Mouse (Mus musculus) CD4-positive, CD25-positive, alpha-beta regulatory T cell, adult 4 months (primary cell): ENCODE measurements around the gene Efhc1. TPM values are rescaled to one million over a fixed set of nuclear protein-coding genes. Genes with fewer than 3 reads are reported as not detected.

Experiments
- ATAC-seq: one replicate; pipeline ENCODE4 v1.8.0; 2017
- polyA plus RNA-seq, 2 experiments: library from polyadenylated mRNA; unstranded; fragments of 100-300 nt; shearing (Covaris generic); gene quantifications; one replicate each; pipeline ENCODE4 v1.2.1; 2017

The Efhc1 gene
- polyA plus RNA-seq, 2 experiments from 2014 or later = 0.54 to 1.2 TPM

GRCm38 (mm10) chr1:20951799-20952198 is 373 bp downstream of the Efhc1 start:
- peak; percentile 25 for ATAC-seq

GRCm38 (mm10) chr1:20954876-20955275 is 3.5 kb downstream of the Efhc1 start:
- ATAC-seq = no peak

DNA sequence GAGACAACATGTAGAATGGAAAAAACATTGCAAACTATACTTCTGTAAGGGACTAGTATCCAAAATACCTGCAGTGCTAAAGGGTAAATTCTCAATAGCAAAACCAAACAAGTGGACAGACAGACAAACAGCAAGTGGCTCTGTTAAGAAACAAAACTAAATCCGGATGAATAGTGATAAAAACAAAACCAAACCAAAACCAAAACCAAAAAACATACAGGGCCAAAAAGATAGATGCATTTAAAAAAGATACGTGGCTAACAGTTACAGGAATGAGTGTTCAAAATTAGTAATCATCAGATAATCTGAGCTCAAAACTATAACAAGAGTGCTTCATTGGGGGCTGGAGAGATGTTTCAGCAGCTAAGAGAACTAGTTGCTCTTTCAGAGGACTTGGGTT is 18.2 kb downstream of the Efhc1 start:
- ATAC-seq = peak; percentile 74

GRCm38 (mm10) chr1:20973389-20973788 is 22.0 kb downstream of the Efhc1 start:
- no peak for ATAC-seq

DNA sequence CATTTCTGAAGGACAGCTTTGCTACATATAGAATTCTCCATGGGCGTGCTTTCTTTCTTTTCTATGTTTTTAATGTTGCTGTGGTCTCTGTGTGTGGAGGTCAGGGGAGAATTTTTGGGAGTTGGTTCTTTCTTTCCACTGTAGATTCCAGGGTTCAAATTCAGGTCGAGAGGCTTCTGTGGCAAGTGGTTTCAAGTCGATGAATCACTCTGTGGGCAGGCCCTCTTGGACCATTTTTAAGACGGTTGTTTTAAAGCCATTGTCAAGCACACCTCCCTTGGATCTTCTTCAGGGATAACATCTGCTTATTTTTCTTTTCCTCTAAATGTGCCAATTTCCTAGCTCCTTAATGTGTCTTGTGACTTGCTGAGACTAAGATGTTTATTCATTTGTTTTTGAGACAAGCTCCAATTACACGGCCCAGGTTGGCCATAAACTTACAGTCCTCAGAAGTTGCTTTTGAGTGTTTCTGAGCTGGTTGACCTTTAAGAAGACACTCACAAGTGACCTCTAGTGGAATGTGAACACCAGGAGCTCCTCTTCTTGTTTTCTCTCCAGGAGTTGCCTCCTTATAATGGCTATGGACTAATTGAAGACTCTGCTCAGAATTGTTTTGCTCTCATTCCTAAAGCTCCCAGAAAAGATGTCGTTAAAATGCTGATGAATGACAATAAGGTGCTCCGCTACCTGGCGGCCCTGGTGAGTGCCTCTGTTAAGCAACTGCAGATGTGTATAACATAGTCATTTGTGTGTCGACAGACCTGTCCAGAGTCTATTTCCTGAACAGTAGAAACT is 23.1 kb downstream of the Efhc1 start:
- ATAC-seq = no peak

DNA sequence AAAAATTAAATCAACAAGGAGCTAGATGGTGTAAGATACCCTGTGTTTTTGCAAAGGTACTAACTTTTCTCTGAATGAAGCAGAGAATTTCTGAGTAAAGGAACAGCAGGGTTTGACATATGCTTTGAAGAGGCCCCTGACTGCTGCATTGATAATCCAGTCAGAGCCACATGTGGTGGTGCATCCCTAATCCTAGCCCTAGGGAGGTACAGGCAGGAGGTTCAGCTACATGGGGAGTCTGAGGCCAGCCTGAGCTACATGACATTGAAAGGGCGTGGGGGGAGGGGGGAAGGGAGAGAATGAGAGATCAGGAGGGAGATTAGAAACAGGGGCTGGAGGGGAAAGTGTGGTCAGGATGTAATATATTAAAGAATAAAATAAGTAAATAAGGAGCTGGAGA is 29.1 kb downstream of the Efhc1 start:
- ATAC-seq = no peak

- peak; percentile 63 for ATAC-seq
These were observed 30.3 kb downstream of the Efhc1 start for GRCm38 (mm10) chr1:20981764-20982163.

DNA sequence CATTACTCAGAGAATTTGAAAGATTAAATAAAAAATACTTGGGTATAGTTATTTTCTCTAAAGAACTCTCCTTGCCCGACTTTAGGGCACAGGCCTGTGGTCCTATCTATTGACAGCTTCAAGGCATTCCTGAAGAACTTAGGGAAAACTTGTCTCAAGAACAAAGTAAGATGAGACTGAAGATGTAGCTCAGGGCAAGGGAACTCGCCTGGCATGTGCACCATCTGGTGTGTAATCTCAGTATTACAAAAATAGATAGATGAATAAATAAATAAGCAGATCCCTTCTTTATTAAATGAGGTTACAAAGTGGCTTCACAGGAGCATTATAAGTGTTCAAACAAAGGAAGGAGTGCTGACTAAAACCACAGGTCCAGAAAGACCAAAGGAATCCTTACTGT is 32.7 kb downstream of the Efhc1 start:
- ATAC-seq = no peak

DNA sequence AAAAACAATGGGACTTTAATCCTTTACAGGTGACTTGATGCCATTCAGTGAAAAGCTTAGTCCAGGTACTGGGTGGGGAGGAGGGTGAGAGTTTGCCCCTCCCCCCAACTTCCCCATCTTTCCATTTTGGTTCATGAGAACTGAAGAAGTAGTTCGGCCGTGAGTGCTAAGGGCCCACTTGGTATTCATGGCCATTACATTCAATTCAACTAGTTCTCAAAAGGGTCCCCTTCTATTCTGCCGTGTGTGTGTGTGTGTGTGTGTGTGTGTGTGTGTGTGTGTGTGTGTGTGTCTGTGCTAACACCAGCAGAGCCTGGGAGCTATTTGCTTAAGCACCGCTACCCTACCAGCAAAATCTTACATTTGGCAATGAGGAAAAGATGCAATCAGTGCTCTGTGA is 33.2 kb downstream of the Efhc1 start:
- ATAC-seq = no peak

DNA sequence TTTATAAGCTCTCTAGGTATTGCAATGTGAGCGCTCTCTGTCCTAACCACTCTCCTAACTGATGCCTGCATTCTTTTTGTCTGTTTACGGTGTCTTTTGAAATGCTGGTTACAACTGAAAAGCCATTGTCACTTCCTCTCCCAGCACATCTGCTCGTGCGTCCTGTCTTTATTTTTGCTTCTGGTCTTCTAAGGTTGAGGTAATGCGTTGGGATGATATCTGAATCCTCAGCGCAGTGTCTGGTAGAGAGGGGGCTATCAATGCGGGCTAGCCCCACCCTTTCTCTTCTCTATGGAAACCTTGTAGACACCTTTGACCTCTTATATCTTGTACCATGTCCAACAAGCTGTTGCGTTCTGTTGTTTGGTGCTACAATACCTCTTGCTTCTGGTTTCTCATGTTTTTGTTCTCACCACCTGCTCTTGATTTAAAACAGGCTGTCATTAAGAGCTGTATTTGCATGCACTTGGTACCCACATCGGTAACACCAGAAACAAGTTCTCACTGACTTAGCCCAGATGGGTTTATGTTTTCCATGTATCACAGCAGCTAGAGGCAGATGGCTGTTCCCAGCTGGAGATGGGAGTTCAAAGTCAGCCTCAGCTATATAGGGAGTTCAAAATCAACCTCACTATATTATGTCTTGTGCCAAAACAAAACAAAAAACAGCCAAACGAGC is 35.1 kb downstream of the Efhc1 start:
- ATAC-seq = no peak

- no peak for ATAC-seq
These were observed 38.1 kb downstream of the Efhc1 start for GRCm38 (mm10) chr1:20989461-20990083.

DNA sequence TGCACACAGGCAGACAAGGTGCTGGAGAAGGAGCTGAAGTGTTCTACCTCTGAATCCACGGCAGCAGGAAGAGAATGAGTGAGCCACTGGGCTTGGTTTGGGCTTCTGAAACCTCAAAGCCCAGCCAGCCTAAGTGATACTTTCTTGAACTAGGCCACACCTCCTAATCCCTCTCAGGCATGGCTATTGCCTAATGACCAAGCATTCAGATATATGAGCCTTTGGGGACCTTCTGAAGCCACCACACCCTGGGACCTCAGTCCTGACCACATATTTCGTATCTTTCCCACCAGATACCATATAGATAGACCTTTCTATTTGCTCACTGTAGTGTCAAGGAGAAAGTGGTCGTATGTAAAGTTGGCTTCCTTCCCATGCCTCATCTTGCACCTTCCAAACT is 42.3 kb downstream of the Efhc1 start:
- ATAC-seq = no peak

GRCm38 (mm10) chr1:20994338-20994737 is 42.9 kb downstream of the Efhc1 start:
- no peak for ATAC-seq

GRCm38 (mm10) chr1:20995331-20995986 is 44.0 kb downstream of the Efhc1 start:
- peak; percentile 64 for ATAC-seq

DNA sequence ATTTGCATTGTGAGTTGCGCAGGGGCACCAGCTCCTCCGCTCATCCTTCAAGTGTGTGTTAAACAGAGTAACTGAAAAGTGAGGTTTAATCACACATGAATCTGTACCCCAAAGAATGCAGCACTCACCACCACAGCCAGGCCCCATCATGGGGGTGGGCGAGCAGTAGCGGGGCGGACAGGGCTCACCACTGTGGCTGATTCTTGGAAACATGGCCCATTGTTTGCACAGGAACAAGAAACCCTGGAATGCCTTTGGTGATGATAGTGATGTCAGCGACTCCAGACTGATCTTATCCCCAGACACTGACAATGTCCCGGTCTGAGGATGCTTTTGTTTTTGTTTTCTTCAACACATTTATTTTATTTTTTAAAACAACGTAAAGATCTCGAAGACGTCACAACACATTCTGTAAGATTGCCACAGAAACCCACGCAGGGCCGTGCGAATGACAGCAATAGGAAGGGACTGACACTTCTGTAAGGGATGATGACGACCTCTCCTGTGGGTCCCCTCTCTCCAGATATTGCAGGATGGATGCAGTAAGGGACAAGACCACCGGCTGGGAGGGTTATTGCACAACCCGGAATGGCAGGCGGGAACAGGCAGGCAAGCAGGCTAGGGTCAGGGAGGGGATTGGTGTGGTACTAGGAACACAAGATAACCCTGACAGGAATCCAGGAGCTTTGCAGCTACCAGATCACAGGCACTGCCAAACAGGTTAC is 45.3 kb downstream of the Efhc1 start:
- ATAC-seq = no peak

GRCm38 (mm10) chr1:20997328-20997689 is 45.9 kb downstream of the Efhc1 start:
- no peak for ATAC-seq

DNA sequence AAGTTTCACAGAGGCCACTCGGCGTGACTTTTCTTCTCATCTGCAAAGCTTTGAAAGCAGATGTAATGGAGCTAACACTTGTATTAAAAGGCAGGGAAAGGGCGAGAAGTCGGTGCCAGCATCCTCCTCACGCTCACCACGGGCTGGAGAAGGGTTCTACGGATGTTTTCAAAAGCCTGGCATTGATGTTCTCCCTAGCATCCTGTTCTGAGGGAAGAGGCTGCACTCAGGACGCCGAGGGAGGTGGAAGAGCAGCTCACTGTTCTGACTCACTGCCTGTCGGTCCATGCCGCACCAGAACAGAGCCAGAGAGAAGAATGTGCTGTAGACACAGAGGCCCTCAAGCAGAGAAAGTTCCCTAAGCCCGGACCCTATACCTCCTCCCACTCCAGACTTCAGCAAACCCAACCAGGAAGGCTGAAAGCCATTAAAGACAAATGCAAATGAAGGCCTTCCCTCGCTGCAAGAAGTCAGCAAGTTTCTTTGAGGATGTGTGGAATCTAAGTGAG is 46.5 kb downstream of the Efhc1 start:
- no peak for ATAC-seq

DNA sequence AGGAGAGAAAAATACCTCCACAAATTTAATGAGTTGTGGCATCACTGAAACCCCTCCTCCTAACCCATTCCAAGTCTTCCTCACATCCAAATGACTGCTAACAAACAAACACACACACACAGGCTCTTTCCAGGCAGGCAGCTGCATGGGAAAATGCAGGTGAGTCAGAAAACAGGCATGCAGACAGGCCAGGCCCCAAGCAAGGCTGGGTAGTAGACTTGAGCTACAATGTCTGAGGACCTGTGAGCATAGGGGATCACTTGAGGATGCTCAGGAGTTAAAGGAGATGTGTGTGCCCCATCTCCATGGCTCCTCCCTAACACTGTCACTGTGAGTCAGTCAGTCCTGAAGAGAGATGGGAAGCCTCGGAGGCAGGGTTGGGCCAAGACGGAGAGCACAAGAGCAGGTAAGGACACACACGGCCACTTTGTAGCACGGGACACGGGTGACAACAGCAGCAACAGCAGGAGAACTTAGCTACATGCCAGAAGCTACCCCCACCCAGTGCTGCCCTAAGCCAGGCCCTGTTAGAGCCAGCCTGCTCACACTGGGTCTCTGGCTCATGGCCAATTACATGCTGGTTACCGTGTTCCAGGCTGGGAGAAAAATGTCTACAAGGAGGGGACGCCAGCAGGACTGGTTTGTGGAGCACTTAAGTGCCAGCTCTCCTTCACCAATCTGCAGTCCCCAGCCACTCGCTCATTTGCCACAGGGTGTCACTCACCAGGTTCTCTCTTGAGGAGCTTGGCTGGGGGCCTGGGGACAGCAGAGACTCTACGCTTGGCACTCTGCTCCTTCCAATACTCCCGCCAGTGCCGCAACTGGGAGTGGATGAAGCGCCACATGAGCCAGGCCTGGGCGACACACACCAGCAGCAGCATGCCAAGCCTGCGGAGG is 51.1 kb downstream of the Efhc1 start:
- no peak for ATAC-seq

- ATAC-seq = no peak
These were observed 53.2 kb downstream of the Efhc1 start for GRCm38 (mm10) chr1:21004596-21004995.

GRCm38 (mm10) chr1:21006775-21007174 is 55.3 kb downstream of the Efhc1 start:
- no peak for ATAC-seq
